Mouse (Mus musculus): ENCODE data around the gene Sipa1. TPM values are rescaled to one million over a fixed set of nuclear protein-coding genes. Genes with fewer than 3 reads are reported as not detected.

The Sipa1 gene
- polyA plus RNA-seq, 1 experiment from 2014 or later, result 17.5 TPM

GRCm38 (mm10) chr19:5641021-5641420 lies 22.5 kb downstream of the Sipa1 start:
- H3K4me2 ChIP-seq (ENCODE audit: low read length), result no peak overlapping the region
- no peaks in the 10 kb centered on the region for H3K27me3 ChIP-seq (ENCODE audit: control insufficient read depth, insufficient read depth, low read depth, low read length)
- H3K9ac ChIP-seq (ENCODE audit: low read depth, low read length), result no peak overlapping the region
- H3K36me3 ChIP-seq (ENCODE audit: control insufficient read depth, insufficient read depth, low read length), result peaks cover 54% of the 10 kb centered on the region
- no peaks in the 10 kb centered on the region for H3K9me3 ChIP-seq (replicated peaks; ENCODE audit: control insufficient read depth, low read length, poor library complexity, severe bottlenecking)
- no peak overlapping the region for H3K27ac ChIP-seq (ENCODE audit: low read length)
- ATAC-seq, result no peak
- no peak overlapping the region for H3K4me3 ChIP-seq (ENCODE audit: low read depth, low read length)
- 93% methylated on average over 17 of the region's 17 CpGs for WGBS
- peaks cover 19% of the 10 kb centered on the region for H3K4me1 ChIP-seq (ENCODE audit: control insufficient read depth, insufficient read depth, low read length)

GRCm38 (mm10) chr19:5640339-5640738 lies 23.2 kb downstream of the Sipa1 start:
- 83% methylated on average over 9 of the region's 9 CpGs for WGBS

GRCm38 (mm10) chr19:5638416-5639005 lies 25.0 kb downstream of the Sipa1 start:
- Histone ChIP-seq H3K9ac (ENCODE audit: low read depth, low read length) (peak overlapping the region; percentile 93), H3K36me3 (ENCODE audit: control insufficient read depth, insufficient read depth, low read length) (peaks cover 36% of the 10 kb centered on the region), H3K4me3 (ENCODE audit: low read depth, low read length) (peak overlapping the region; percentile 68), H3K27ac (ENCODE audit: low read length) (no peak overlapping the region), H3K9me3 (replicated peaks; ENCODE audit: control insufficient read depth, low read length, poor library complexity, severe bottlenecking) (no peaks in the 10 kb centered on the region), H3K4me1 (ENCODE audit: control insufficient read depth, insufficient read depth, low read length) (peaks cover 19% of the 10 kb centered on the region), H3K27me3 (ENCODE audit: control insufficient read depth, insufficient read depth, low read depth, low read length) (no peaks in the 10 kb centered on the region), H3K4me2 (ENCODE audit: low read length) (peak overlapping the region; percentile 88)
- ATAC-seq, result no peak
- WGBS, result 91% methylated on average over 18 of the region's 18 CpGs

More at GRCm38 (mm10) chr19:5640339-5640738, 23.2 kb downstream of the Sipa1 start:
- no peak for ATAC-seq
- peaks cover 19% of the 10 kb centered on the region for H3K4me1 ChIP-seq (ENCODE audit: control insufficient read depth, insufficient read depth, low read length)
- H3K36me3 ChIP-seq (ENCODE audit: control insufficient read depth, insufficient read depth, low read length), result peaks cover 47% of the 10 kb centered on the region
- no peak overlapping the region for H3K27ac ChIP-seq (ENCODE audit: low read length)
- H3K4me3 ChIP-seq (ENCODE audit: low read depth, low read length), result no peak overlapping the region
- H3K9me3 ChIP-seq (replicated peaks; ENCODE audit: control insufficient read depth, low read length, poor library complexity, severe bottlenecking), result no peaks in the 10 kb centered on the region
- H3K27me3 ChIP-seq (ENCODE audit: control insufficient read depth, insufficient read depth, low read depth, low read length), result no peaks in the 10 kb centered on the region
- no peak overlapping the region for H3K9ac ChIP-seq (ENCODE audit: low read depth, low read length)
- no peak overlapping the region for H3K4me2 ChIP-seq (ENCODE audit: low read length)

GRCm38 (mm10) chr19:5637069-5638047 lies 26.1 kb downstream of the Sipa1 start, which contains the start of gene Rela:
Gene Rela, plus strand, starts transcription at chr19:5637483.
- H3K4me1 ChIP-seq (ENCODE audit: control insufficient read depth, insufficient read depth, low read length), result peaks cover 19% of the 10 kb centered on the region
- peak within 1 kb of the TSS; percentile 68 for H3K4me3 ChIP-seq (ENCODE audit: low read depth, low read length)
- H3K9me3 ChIP-seq (replicated peaks; ENCODE audit: control insufficient read depth, low read length, poor library complexity, severe bottlenecking), result no peaks in the 10 kb centered on the region
- H3K27ac ChIP-seq (ENCODE audit: low read length), result peak within 1 kb of the TSS; percentile 92
- H3K27me3 ChIP-seq (ENCODE audit: control insufficient read depth, insufficient read depth, low read depth, low read length), result no peaks in the 10 kb centered on the region
- peak; percentile 89 for ATAC-seq
- peak within 1 kb of the TSS; percentile 93 for H3K9ac ChIP-seq (ENCODE audit: low read depth, low read length)
- H3K36me3 ChIP-seq (ENCODE audit: control insufficient read depth, insufficient read depth, low read length), result peaks cover 28% of the 10 kb centered on the region
- peak within 1 kb of the TSS; percentile 95 for H3K4me2 ChIP-seq (ENCODE audit: low read length)
- WGBS, result under 1% methylated on average over 98 of the region's 109 CpGs

- peak overlapping the region; percentile 93 for H3K9ac ChIP-seq (ENCODE audit: low read depth, low read length)
- H3K27ac ChIP-seq (ENCODE audit: low read length), result peak overlapping the region; percentile 92
- H3K27me3 ChIP-seq (ENCODE audit: control insufficient read depth, insufficient read depth, low read depth, low read length), result no peaks in the 10 kb centered on the region
- H3K4me3 ChIP-seq (ENCODE audit: low read depth, low read length), result peak overlapping the region; percentile 68
- peaks cover 22% of the 10 kb centered on the region for H3K36me3 ChIP-seq (ENCODE audit: control insufficient read depth, insufficient read depth, low read length)
- H3K9me3 ChIP-seq (replicated peaks; ENCODE audit: control insufficient read depth, low read length, poor library complexity, severe bottlenecking), result no peaks in the 10 kb centered on the region
- peaks cover 19% of the 10 kb centered on the region for H3K4me1 ChIP-seq (ENCODE audit: control insufficient read depth, insufficient read depth, low read length)
- 39% methylated on average over 12 of the region's 12 CpGs for WGBS
- peak overlapping the region; percentile 95 for H3K4me2 ChIP-seq (ENCODE audit: low read length)
- ATAC-seq, result peak; percentile 13
Measured at GRCm38 (mm10) chr19:5636571-5637041, 26.9 kb downstream of the Sipa1 start.

GRCm38 (mm10) chr19:5636036-5636570 lies 27.4 kb downstream of the Sipa1 start:
- ATAC-seq, result no peak
- Histone ChIP-seq H3K4me2 (ENCODE audit: low read length) (no peak overlapping the region), H3K9me3 (replicated peaks; ENCODE audit: control insufficient read depth, low read length, poor library complexity, severe bottlenecking) (no peaks in the 10 kb centered on the region), H3K4me3 (ENCODE audit: low read depth, low read length) (no peak overlapping the region), H3K27ac (ENCODE audit: low read length) (peak overlapping the region; percentile 92; the same call in 1 of the 2 replicates), H3K36me3 (ENCODE audit: control insufficient read depth, insufficient read depth, low read length) (peaks cover 17% of the 10 kb centered on the region), H3K4me1 (ENCODE audit: control insufficient read depth, insufficient read depth, low read length) (peaks cover 19% of the 10 kb centered on the region), H3K9ac (ENCODE audit: low read depth, low read length) (no peak overlapping the region; the same call in 1 of the 2 replicates), H3K27me3 (ENCODE audit: control insufficient read depth, insufficient read depth, low read depth, low read length) (no peaks in the 10 kb centered on the region)
- WGBS, result 80% methylated on average over 7 of the region's 7 CpGs

- Histone ChIP-seq H3K4me3 (ENCODE audit: low read depth, low read length) (no peak overlapping the region), H3K27ac (ENCODE audit: low read length) (no peak overlapping the region), H3K4me1 (ENCODE audit: control insufficient read depth, insufficient read depth, low read length) (peaks cover 7% of the 10 kb centered on the region), H3K9ac (ENCODE audit: low read depth, low read length) (no peak overlapping the region), H3K4me2 (ENCODE audit: low read length) (no peak overlapping the region), H3K36me3 (ENCODE audit: control insufficient read depth, insufficient read depth, low read length) (no peaks in the 10 kb centered on the region), H3K9me3 (replicated peaks; ENCODE audit: control insufficient read depth, low read length, poor library complexity, severe bottlenecking) (no peaks in the 10 kb centered on the region), H3K27me3 (ENCODE audit: control insufficient read depth, insufficient read depth, low read depth, low read length) (no peaks in the 10 kb centered on the region)
- 76% methylated on average over 9 of the region's 9 CpGs for WGBS
- no peak for ATAC-seq
Measured at GRCm38 (mm10) chr19:5632120-5632519, 31.4 kb downstream of the Sipa1 start.

- H3K36me3 ChIP-seq (ENCODE audit: control insufficient read depth, insufficient read depth, low read length), result no peaks in the 10 kb centered on the region
- ATAC-seq, result no peak
- no peak overlapping the region for H3K9ac ChIP-seq (ENCODE audit: low read depth, low read length)
- no peaks in the 10 kb centered on the region for H3K9me3 ChIP-seq (replicated peaks; ENCODE audit: control insufficient read depth, low read length, poor library complexity, severe bottlenecking)
- H3K27ac ChIP-seq (ENCODE audit: low read length), result no peak overlapping the region
- no peaks in the 10 kb centered on the region for H3K27me3 ChIP-seq (ENCODE audit: control insufficient read depth, insufficient read depth, low read depth, low read length)
- H3K4me2 ChIP-seq (ENCODE audit: low read length), result no peak overlapping the region
- H3K4me3 ChIP-seq (ENCODE audit: low read depth, low read length), result no peak overlapping the region
- H3K4me1 ChIP-seq (ENCODE audit: control insufficient read depth, insufficient read depth, low read length), result no peaks in the 10 kb centered on the region
Measured at GRCm38 (mm10) chr19:5629907-5630306, 33.6 kb downstream of the Sipa1 start.
